Mouse (Mus musculus) hindbrain, postnatal 0 days (tissue): ENCODE results near the gene Wdr18. TPM values are rescaled to one million over a fixed set of nuclear protein-coding genes. Genes with fewer than 3 reads are reported as not detected.

Experiments
- ATAC-seq: fragments of 200-750 bp; cut with Nextera tagmentation; 2 replicates; pipeline ENCODE4 v1.8.0; 2017; ENCODE audit warnings: mild to moderate bottlenecking, moderate TSS enrichment, moderate library complexity
- DNase-seq: peaks from one replicate; pipeline ENCODE4 v3.0.0-alpha.2; 2015; ENCODE audit warnings: low spot score
- H3K27ac ChIP-seq: fragments of 300-500 bp; sonication (generic); 2 replicates; pipeline ENCODE4 v1.5.1; 2014; ENCODE audit warnings: mild to moderate bottlenecking
- H3K27me3 ChIP-seq: fragments of 300-500 bp; sonication (generic); 2 replicates; pipeline ENCODE4 v1.6.1; 2014; ENCODE audit warnings: low read length, mixed read lengths; ENCODE audit not compliant: insufficient read depth
- H3K36me3 ChIP-seq: fragments of 300-500 bp; sonication (generic); 2 replicates; pipeline ENCODE4 v1.6.1; 2014; ENCODE audit warnings: low read length, mixed read lengths; ENCODE audit not compliant: insufficient read depth
- H3K4me1 ChIP-seq: fragments of 300-500 bp; sonication (generic); 2 replicates; pipeline ENCODE4 v1.6.1; 2014; ENCODE audit warnings: antibody characterized with exemption, low read length, mixed read lengths; ENCODE audit not compliant: insufficient read depth
- H3K4me2 ChIP-seq: fragments of 300-500 bp; sonication (generic); 2 replicates; pipeline ENCODE4 v1.6.1; 2014; ENCODE audit warnings: low read depth, mild to moderate bottlenecking, low read length, moderate library complexity, mixed read lengths
- H3K4me3 ChIP-seq: fragments of 300-500 bp; sonication (generic); 2 replicates; pipeline ENCODE4 v1.5.1; 2014; ENCODE audit warnings: low read length
- H3K9ac ChIP-seq: fragments of 300-500 bp; sonication (generic); replicated peaks from 2 replicates; pipeline ENCODE4 v1.6.1; 2014; ENCODE audit warnings: mild to moderate bottlenecking, low read length, moderate library complexity, mixed read lengths
- H3K9me3 ChIP-seq: fragments of 300-500 bp; sonication (generic); 2 replicates; pipeline ENCODE4 v1.6.1; 2016; ENCODE audit warnings: low read length, mixed read lengths
- CTCF ChIP-seq: IDR thresholded peaks from 2 replicates; pipeline ENCODE4 v1.5.1; 2016; ENCODE audit warnings: antibody characterized with exemption, control low read depth, low read depth
- WGBS: fragments of 180-500 bp; shearing (Covaris S2); extraction: QIAGEN DNeasy Blood & Tissue Kit; methylation state at CpG from one replicate; pipeline ENCODE4 v1.1.7; 2014; 5-methylcytosine and 5-hydroxymethylcytosine counted together
- polyA plus RNA-seq: library from polyadenylated mRNA; unstranded; fragments of >200 nt; fragmentation: Nextera tagmentation; extraction: Ambion mirVana; gene quantifications from 2 replicates; pipeline ENCODE4 v1.2.1, GENCODE M21; 2015
- total RNA-seq: library from RNA; depleted of rRNA; stranded (reverse); fragments of >200 nt; gene quantifications from 2 replicates; pipeline ENCODE4 v1.2.3, GENCODE M21; 2014

The Wdr18 gene
- total and polyA plus RNA-seq, 2 experiments from 2014 or later: 74.6 to 109 TPM

GRCm38 (mm10) chr10:79945507-79946234 is 14.3 kb upstream of the Wdr18 start:
- DNase-seq (peak; percentile 39), ATAC-seq (0 out of 2 replicates have a peak, but pooled peaks have one; percentile 27)
- Histone ChIP-seq H3K9ac (no peak overlapping the region), H3K36me3 (0 out of 2 replicates have a peak, but pooled peaks cover 5% of the 10 kb centered on the region), H3K4me1 (no peaks in the 10 kb centered on the region), H3K4me3 (no peak overlapping the region), H3K27ac (no peak overlapping the region), H3K9me3 (no peaks in the 10 kb centered on the region), H3K4me2 (no peak overlapping the region), H3K27me3 (no peaks in the 10 kb centered on the region)
- 26% methylated on average over 16 of the region's 16 CpGs for WGBS
- TF ChIP-seq CTCF: no peak

- Histone ChIP-seq H3K27ac (no peak overlapping the region), H3K9ac (no peak overlapping the region), H3K4me1 (no peaks in the 10 kb centered on the region), H3K9me3 (no peaks in the 10 kb centered on the region), H3K4me3 (no peak overlapping the region), H3K4me2 (no peak overlapping the region), H3K36me3 (peaks cover 11% of the 10 kb centered on the region; the same call in 1 of the 2 replicates), H3K27me3 (no peaks in the 10 kb centered on the region)
- DNase-seq: no peak
- 29% methylated on average over 7 of the region's 7 CpGs for WGBS
- ATAC-seq: no peak
- TF ChIP-seq CTCF: no peak
Observed at GRCm38 (mm10) chr10:79946752-79947322, 13.1 kb upstream of the Wdr18 start.

GRCm38 (mm10) chr10:79947502-79947901 is 12.4 kb upstream of the Wdr18 start:
- DNase-seq (no peak), ATAC-seq (no peak)
- H3K27ac ChIP-seq: no peak overlapping the region
- WGBS: 85% methylated on average over 6 of the region's 6 CpGs
- peaks cover 11% of the 10 kb centered on the region; the same call in 1 of the 2 replicates for H3K36me3 ChIP-seq
- H3K9me3 ChIP-seq: no peaks in the 10 kb centered on the region
- no peak overlapping the region for H3K4me2 ChIP-seq
- no peak overlapping the region for H3K4me3 ChIP-seq
- TF ChIP-seq CTCF: no peak
- H3K27me3 ChIP-seq: no peaks in the 10 kb centered on the region
- no peak overlapping the region for H3K9ac ChIP-seq
- no peaks in the 10 kb centered on the region for H3K4me1 ChIP-seq

- no peak overlapping the region for H3K4me2 ChIP-seq
- DNase-seq (no peak), ATAC-seq (no peak)
- H3K27me3 ChIP-seq: no peaks in the 10 kb centered on the region
- no peak overlapping the region for H3K9ac ChIP-seq
- no peaks in the 10 kb centered on the region for H3K9me3 ChIP-seq
- 92% methylated on average over 4 of the region's 4 CpGs for WGBS
- H3K27ac ChIP-seq: no peak overlapping the region
- no peaks in the 10 kb centered on the region for H3K4me1 ChIP-seq
- TF ChIP-seq CTCF: no peak
- H3K36me3 ChIP-seq: peaks cover 19% of the 10 kb centered on the region
- no peak overlapping the region for H3K4me3 ChIP-seq
Observed at GRCm38 (mm10) chr10:79949873-79950272, 10.1 kb upstream of the Wdr18 start.

GRCm38 (mm10) chr10:79950661-79951060 is 9.3 kb upstream of the Wdr18 start:
- ATAC-seq (no peak), DNase-seq (no peak)
- Histone ChIP-seq H3K27ac (no peak overlapping the region), H3K4me2 (no peak overlapping the region), H3K36me3 (peaks cover 19% of the 10 kb centered on the region), H3K27me3 (no peaks in the 10 kb centered on the region), H3K4me1 (no peaks in the 10 kb centered on the region), H3K9me3 (no peaks in the 10 kb centered on the region), H3K9ac (no peak overlapping the region), H3K4me3 (no peak overlapping the region)
- TF ChIP-seq CTCF: no peak
- whole genome bisulfite sequencing: 80% methylated on average over 18 of the region's 18 CpGs

GRCm38 (mm10) chr10:79953946-79954345 is 6.0 kb upstream of the Wdr18 start:
- no peak overlapping the region for H3K27ac ChIP-seq
- ATAC-seq: no peak
- H3K27me3 ChIP-seq: no peaks in the 10 kb centered on the region
- no peak overlapping the region for H3K9ac ChIP-seq
- WGBS: 81% methylated on average over 6 of the region's 6 CpGs
- peaks cover 19% of the 10 kb centered on the region for H3K36me3 ChIP-seq
- H3K9me3 ChIP-seq: no peaks in the 10 kb centered on the region
- H3K4me3 ChIP-seq: no peak overlapping the region
- TF ChIP-seq CTCF: peak; percentile 58
- H3K4me1 ChIP-seq: no peaks in the 10 kb centered on the region
- DNase-seq: no peak
- H3K4me2 ChIP-seq: no peak overlapping the region

GRCm38 (mm10) chr10:79955691-79956090 is 4.3 kb upstream of the Wdr18 start:
- Histone ChIP-seq H3K4me2 (no peak overlapping the region), H3K36me3 (peaks cover 14% of the 10 kb centered on the region), H3K9me3 (no peaks in the 10 kb centered on the region), H3K9ac (no peak overlapping the region), H3K4me1 (peaks cover 2% of the 10 kb centered on the region; the same call in 1 of the 2 replicates), H3K4me3 (no peak overlapping the region), H3K27ac (no peak overlapping the region), H3K27me3 (no peaks in the 10 kb centered on the region)
- ATAC-seq (no peak), DNase-seq (no peak)
- TF ChIP-seq CTCF: no peak
- WGBS: 74% methylated on average over 9 of the region's 9 CpGs
